Mouse (Mus musculus) liver, embryonic 14.5 days (tissue): ENCODE measurements around the gene Rapgef4.

Experiments
- CTCF ChIP-seq: IDR thresholded peaks from 2 replicates; pipeline ENCODE4 v1.5.1; 2016; ENCODE audit warnings: antibody characterized with exemption, low read depth, control low read depth
- EP300 ChIP-seq: IDR thresholded peaks from 2 replicates; pipeline ENCODE4 v1.6.1; 2016; ENCODE audit warnings: antibody characterized with exemption, low read depth

GRCm38 (mm10) chr2:71936711-71937110, 44.3 kb upstream of the Rapgef4 start:
- TF ChIP-seq CTCF (no peak), EP300 (no peak)
